Mouse (Mus musculus) heart, adult 2 months (tissue): Measurements from ENCODE around the gene Hnrnpa0. TPM values are rescaled to one million over a fixed set of nuclear protein-coding genes. Genes with fewer than 3 reads are reported as not detected.

ENCODE experiments used
- DNase-seq, 2 experiments: peaks; one replicate each; pipeline ENCODE4 v3.0.0; 2021
- H3K27ac ChIP-seq: fragments of 200-600 bp; 2 replicates; pipeline ENCODE4 v1.8.1; 2022
- H3K27me3 ChIP-seq: fragments of 200-500 bp; 2 replicates; pipeline ENCODE4 v1.6.1; 2012; ENCODE audit warnings: mild to moderate bottlenecking, low read length, inconsistent platforms, mixed read lengths; ENCODE audit not compliant: control insufficient read depth, insufficient read depth
- H3K36me3 ChIP-seq: fragments of 200-500 bp; 2 replicates; pipeline ENCODE4 v1.6.1; 2012; ENCODE audit warnings: low read length, inconsistent platforms; ENCODE audit not compliant: control insufficient read depth, insufficient read depth
- H3K4me1 ChIP-seq: fragments of 200-500 bp; 2 replicates; pipeline ENCODE4 v1.6.1; 2011; ENCODE audit warnings: low read length; ENCODE audit not compliant: control insufficient read depth, insufficient read depth
- H3K4me3 ChIP-seq: fragments of 200-600 bp; 2 replicates; pipeline ENCODE4 v1.8.1; 2022
- H3K79me2 ChIP-seq: fragments of 200-500 bp; replicated peaks from 2 replicates; pipeline ENCODE4 v1.6.1; 2012; ENCODE audit warnings: mild to moderate bottlenecking, inconsistent platforms, low read length, moderate library complexity, mixed read lengths; ENCODE audit not compliant: control insufficient read depth, insufficient read depth
- H3K9ac ChIP-seq: fragments of 200-500 bp; 2 replicates; pipeline ENCODE4 v1.6.1; 2012; ENCODE audit warnings: low read depth, mild to moderate bottlenecking, control low read depth, inconsistent platforms, low read length, mixed read lengths
- CTCF ChIP-seq: fragments of 200-600 bp; IDR thresholded peaks from 2 replicates; pipeline ENCODE4 v1.8.1; 2022; ENCODE audit warnings: antibody characterized with exemption, mild to moderate bottlenecking, moderate library complexity
- EP300 ChIP-seq: fragments of 200-500 bp; IDR thresholded peaks from 2 replicates; pipeline ENCODE4 v1.6.1; 2011; ENCODE audit warnings: low read depth, low read length, control low read depth; ENCODE audit not compliant: insufficient read depth
- POLR2A ChIP-seq: fragments of 200-500 bp; IDR thresholded peaks from 2 replicates; pipeline ENCODE4 v1.6.1; 2011; ENCODE audit warnings: mild to moderate bottlenecking, low read depth, low read length, control low read depth; ENCODE audit not compliant: insufficient read depth
- WGBS: fragments of 180-500 bp; shearing (Covaris S2); methylation state at CpG from one replicate; pipeline ENCODE4 v1.1.7; 2018; 5-methylcytosine and 5-hydroxymethylcytosine counted together
- intact Hi-C: fragments of 180-260 bp; cut with DNase I; formaldehyde crosslinking; loops from one replicate; pipeline ENCODE4 v1.15.1; 2025
- polyA plus RNA-seq: library from polyadenylated mRNA; depleted of rRNA; stranded (reverse); fragments of >200 nt; gene quantifications from 2 replicates; pipeline ENCODE4 v1.2.3, GENCODE M21; 2012
- total RNA-seq, 2 experiments: library from RNA; stranded (reverse); gene quantifications; 2 replicates each; pipeline ENCODE4 v1.2.3; 2021

Hnrnpa0 gene
- total and polyA plus RNA-seq, 3 experiments = 21.7 to 67.4 (median 66.6) TPM

GRCm38 (mm10) chr13:58115227-58115626 lies 13.1 kb downstream of the Hnrnpa0 start:
- 13% methylated on average over 13 of the region's 13 CpGs for WGBS
- no peaks in the 10 kb centered on the region for H3K79me2 ChIP-seq
- H3K36me3 ChIP-seq = no peaks in the 10 kb centered on the region
- H3K27ac ChIP-seq = no peak overlapping the region
- peaks cover 6% of the 10 kb centered on the region for H3K4me1 ChIP-seq
- H3K27me3 ChIP-seq = no peaks in the 10 kb centered on the region
- no peak overlapping the region for H3K4me3 ChIP-seq
- no peak for TF ChIP-seq EP300
- no peak for TF ChIP-seq CTCF
- TF ChIP-seq POLR2A = no peak
- DNase-seq = peak; percentile 52 to 65
- intact Hi-C loops = no loop called here
- H3K9ac ChIP-seq = no peak overlapping the region

- Histone ChIP-seq H3K4me3 (peak within 1 kb of the TSS; percentile 50), H3K9ac (peak within 1 kb of the TSS; percentile 58), H3K4me1 (peaks cover 6% of the 10 kb centered on the region), H3K27ac (peak within 1 kb of the TSS; percentile 59), H3K36me3 (no peaks in the 10 kb centered on the region), H3K27me3 (no peaks in the 10 kb centered on the region), H3K79me2 (no peaks in the 10 kb centered on the region)
- TF ChIP-seq EP300 (no peak), CTCF (peak; percentile 40), POLR2A (no peak)
- intact Hi-C loops = loop anchor here (2.0 kb wide), 1 partner anchor 46 kb away; no protein-coding TSS in a partner anchor
- 2% methylated on average over 35 of the region's 35 CpGs for WGBS
- peak; percentile 69 to 71 for DNase-seq
Observed at GRCm38 (mm10) chr13:58113061-58113900, 15.1 kb downstream of the Hnrnpa0 start, which contains the start of gene Klhl3. Klhl3 (minus strand) TSS chr13:58113592.

- no peaks in the 10 kb centered on the region for H3K27me3 ChIP-seq
- TF ChIP-seq POLR2A = no peak
- TF ChIP-seq CTCF = no peak
- no peak for TF ChIP-seq EP300
- no peaks in the 10 kb centered on the region for H3K79me2 ChIP-seq
- peak overlapping the region; percentile 59 for H3K27ac ChIP-seq
- H3K9ac ChIP-seq = peak overlapping the region; percentile 58
- 4% methylated on average over 11 of the region's 11 CpGs for WGBS
- H3K36me3 ChIP-seq = no peaks in the 10 kb centered on the region
- H3K4me1 ChIP-seq = peaks cover 6% of the 10 kb centered on the region
- peak overlapping the region; percentile 50 for H3K4me3 ChIP-seq
- intact Hi-C loops = loop anchor here (2.0 kb wide), 1 partner anchor 46 kb away; no protein-coding TSS in a partner anchor
- peak; percentile 35 to 45 for DNase-seq
Observed at GRCm38 (mm10) chr13:58112601-58113041, 15.7 kb downstream of the Hnrnpa0 start.

GRCm38 (mm10) chr13:58112191-58112590 lies 16.2 kb downstream of the Hnrnpa0 start:
- 48% methylated on average over 10 of the region's 10 CpGs for WGBS

GRCm38 (mm10) chr13:58111306-58111705 lies 17.1 kb downstream of the Hnrnpa0 start:
- no peak for TF ChIP-seq POLR2A
- TF ChIP-seq EP300 = no peak
- TF ChIP-seq CTCF = no peak
- Histone ChIP-seq H3K4me1 (peaks cover 6% of the 10 kb centered on the region), H3K9ac (no peak overlapping the region), H3K36me3 (no peaks in the 10 kb centered on the region), H3K79me2 (no peaks in the 10 kb centered on the region), H3K27me3 (no peaks in the 10 kb centered on the region), H3K27ac (no peak overlapping the region), H3K4me3 (no peak overlapping the region)
- WGBS = 91% methylated on average over 6 of the region's 6 CpGs
- intact Hi-C loops = no loop called here
- no peak for DNase-seq

More at GRCm38 (mm10) chr13:58112191-58112590, 16.2 kb downstream of the Hnrnpa0 start:
- intact Hi-C loops = loop anchor here (2.0 kb wide), 1 partner anchor 45 kb away; no protein-coding TSS in a partner anchor
- Histone ChIP-seq H3K79me2 (no peaks in the 10 kb centered on the region), H3K27me3 (no peaks in the 10 kb centered on the region), H3K27ac (peak overlapping the region; percentile 59), H3K36me3 (no peaks in the 10 kb centered on the region), H3K4me1 (peaks cover 6% of the 10 kb centered on the region), H3K4me3 (peak overlapping the region; percentile 50), H3K9ac (peak overlapping the region; percentile 58; the same call in 1 of the 2 replicates)
- peak in 1 of 2 experiments; percentile 26 for DNase-seq
- no peak for TF ChIP-seq CTCF
- TF ChIP-seq POLR2A = no peak
- no peak for TF ChIP-seq EP300

GRCm38 (mm10) chr13:58090643-58091042 lies 37.7 kb downstream of the Hnrnpa0 start:
- no peak overlapping the region for H3K4me3 ChIP-seq
- no peaks in the 10 kb centered on the region for H3K4me1 ChIP-seq
- no peaks in the 10 kb centered on the region for H3K79me2 ChIP-seq
- TF ChIP-seq EP300 (no peak), POLR2A (no peak), CTCF (no peak)
- intact Hi-C loops = no loop called here
- no peaks in the 10 kb centered on the region for H3K36me3 ChIP-seq
- WGBS = 57% methylated on average over 8 of the region's 8 CpGs
- no peak for DNase-seq
- no peak overlapping the region for H3K9ac ChIP-seq
- H3K27me3 ChIP-seq = no peaks in the 10 kb centered on the region
- H3K27ac ChIP-seq = no peak overlapping the region
